Mouse (Mus musculus) right cerebral cortex, adult 2 months (tissue): ENCODE measurements at regions not wholly inside any gene's neighbourhood (a gene's known extent, or its start where the extent isn't known, plus 50 kb on each side); places are given as distances from the start of the nearest gene placed in this dataset.
A peak's percentile ranks its signal among the peaks of the same experiment; 100 is the strongest.

ENCODE experiments used
- DNase-seq, 2 experiments: peaks; one replicate each; pipeline ENCODE4 v3.0.0; 2021 to 2022; ENCODE audit warnings: low spot score in 2 of 2

DNA sequence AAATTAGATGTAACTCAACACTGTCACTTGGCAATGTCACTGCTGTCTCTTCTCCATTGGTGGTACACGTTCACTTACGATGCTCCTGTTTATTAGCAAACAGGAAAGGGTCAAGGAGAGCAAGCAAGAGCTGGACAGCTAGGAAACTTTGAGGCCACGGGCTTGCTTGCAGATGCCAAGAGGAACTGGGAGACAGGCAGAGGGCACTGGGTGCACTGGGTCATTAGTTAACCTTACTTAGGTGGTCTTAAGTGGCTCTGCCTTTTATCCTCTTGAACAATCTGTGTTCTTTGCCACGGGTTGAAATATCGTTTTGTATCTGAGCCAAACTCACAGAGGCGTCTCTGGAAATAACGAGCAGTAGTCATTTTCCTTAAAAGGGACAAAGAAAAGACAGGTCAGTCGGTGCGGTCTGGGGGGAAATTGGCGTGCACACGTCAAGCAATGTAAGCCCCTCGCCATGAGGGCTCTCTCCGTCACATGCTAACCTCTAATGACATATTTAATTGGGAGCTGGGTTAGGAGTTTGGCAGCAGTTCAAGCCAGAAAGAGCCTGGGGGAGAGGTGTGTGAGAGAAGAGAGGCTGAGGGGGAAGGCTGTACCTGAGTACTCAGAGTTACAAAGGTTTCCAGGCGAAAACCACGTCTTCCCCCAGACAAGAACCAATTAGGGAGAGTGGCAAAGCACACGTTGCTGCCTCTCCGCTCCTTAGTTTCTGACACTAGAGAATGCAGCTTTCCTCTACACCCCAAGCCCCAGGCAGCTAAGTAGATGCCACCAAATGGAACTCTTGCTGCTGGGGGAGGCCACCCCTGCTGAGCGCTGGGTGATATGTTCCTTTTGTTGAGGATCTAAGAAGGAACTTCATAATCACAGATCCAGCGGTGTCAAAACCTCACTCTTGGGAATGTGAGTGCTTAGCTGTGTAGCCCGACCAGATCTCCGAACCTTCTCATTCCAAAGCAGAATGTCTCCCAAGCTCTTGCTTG, 140.0 kb upstream of the Tut7 start:
- DNase-seq: no peak

DNA sequence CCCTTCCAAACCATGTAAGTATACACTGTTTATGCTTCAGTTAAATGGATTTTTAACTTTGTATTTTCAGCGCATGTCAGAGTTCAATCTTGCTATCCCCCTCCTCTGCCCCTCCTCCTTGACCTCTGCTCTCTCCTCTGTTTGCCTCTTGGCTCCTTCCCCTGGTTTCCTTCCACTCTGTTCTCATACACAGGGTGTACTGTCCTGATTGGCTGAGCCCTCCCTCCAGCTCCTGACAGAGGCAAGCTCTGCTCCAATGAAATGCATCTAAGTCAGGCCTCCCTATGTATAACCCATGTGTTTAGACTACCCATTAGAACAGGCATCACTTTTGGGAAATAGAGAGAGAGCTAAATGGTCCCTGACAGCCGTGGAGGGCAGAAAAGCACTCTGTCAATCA, 133.5 kb upstream of the Tut7 start:
- DNase-seq: no peak

DNA sequence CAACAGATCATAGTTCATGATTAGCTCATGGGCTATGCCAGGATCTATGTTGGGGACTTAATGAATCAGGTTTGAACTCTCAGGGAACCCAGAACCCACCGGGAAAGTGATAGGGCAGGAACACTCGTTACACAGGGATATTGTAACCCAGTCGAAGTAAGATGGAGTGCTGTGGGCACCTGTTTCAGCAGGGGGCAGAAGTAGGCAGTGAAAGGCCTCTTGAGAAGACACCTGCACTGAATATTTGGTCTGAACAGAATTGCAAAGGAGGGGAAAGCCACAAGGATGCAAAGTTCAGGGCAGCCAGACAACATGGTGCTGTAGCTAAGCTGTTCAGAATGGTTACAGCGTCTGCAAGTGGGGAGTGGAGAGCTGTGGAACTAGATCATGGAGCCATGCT, 129.9 kb upstream of the Tut7 start:
- no peak for DNase-seq

DNA sequence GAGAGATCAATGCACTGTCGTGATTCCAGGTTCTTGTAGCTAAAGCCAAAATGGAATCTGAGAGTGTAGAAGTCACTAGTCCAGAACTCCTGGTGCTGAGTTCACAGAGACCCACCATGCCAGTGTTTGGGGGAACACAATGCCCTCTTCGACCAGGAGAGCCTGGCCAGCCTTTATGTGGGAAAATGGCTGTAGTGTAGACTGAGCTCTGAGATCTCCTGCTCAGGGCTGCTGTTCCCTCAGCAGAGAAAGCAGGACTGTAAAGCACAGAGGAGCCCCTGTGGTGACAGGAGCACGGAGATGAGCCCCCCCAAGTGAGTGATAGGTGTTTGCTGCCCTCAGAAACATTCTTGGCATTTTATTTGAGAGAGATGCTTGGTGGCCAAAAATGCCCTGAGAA, 129.2 kb upstream of the Tut7 start:
- no peak for DNase-seq

DNA sequence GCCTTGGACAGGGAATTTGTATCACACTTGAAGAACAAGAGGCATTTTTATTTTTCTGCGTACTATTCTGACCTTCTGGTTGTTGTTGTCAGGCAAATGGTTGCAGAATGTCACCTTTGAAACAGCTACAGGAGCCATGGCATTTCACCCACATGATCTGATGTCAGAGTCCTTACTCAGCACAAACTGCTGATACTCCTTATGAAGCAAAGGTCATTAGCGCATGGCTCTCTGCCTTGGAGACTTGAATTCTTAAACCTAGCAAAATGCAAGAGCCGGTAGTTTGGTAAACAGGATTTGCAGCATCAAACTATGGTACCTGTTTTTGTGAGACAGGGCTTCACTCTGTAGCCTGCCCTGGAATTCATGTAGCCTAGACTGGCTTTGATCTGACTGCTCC, 127.3 kb upstream of the Tut7 start:
- no peak for DNase-seq

DNA sequence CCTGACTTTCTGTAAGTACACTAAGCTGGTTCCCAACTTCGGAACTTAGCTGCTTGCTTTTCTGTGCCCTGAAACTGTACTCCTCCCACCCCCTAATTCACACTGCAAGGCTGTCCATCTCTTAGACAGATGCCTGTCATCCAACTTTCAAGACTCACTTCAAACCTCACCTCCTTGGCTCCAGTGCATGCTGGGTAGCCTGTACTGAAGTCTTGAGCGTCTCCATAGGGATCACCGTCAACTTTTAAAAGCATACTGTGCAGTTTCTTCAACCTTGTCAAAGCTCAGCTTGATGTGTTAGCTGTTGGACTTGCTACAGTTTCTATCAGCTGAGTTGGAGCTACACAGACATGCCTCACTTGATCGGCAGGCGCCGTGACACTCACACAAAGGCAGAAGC, 126.5 kb upstream of the Tut7 start:
- DNase-seq: no peak

DNA sequence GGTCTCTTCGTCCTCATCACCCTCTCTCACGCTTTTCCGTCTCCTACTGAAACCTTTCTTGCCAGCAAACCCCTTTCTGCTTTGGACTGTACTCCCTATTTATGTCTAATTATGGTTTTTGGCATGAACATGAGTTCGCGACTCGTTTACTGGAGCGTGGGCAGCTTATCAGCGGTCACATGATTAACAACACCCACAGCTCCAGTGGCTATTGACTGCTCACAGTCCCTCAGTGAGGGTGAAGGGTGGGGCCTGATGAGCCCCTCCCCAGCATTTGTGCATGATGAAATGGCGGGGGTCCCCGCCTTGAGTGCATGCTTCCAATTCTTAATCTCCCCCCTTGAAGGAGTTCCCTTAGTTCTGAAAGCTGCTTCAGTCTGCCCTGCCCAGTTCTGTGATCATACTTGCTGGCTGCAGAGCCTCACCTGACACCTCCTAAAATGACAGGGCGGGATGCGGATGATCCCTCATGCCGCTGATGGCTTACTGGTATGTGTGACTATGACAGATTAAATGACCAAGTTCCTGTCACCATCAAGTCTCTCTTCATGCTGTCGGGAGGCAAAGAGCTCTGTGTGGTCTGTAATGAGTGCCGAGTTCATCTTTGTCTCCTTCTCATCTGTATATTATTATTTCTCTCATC, 125.7 kb upstream of the Tut7 start:
- DNase-seq: no peak

DNA sequence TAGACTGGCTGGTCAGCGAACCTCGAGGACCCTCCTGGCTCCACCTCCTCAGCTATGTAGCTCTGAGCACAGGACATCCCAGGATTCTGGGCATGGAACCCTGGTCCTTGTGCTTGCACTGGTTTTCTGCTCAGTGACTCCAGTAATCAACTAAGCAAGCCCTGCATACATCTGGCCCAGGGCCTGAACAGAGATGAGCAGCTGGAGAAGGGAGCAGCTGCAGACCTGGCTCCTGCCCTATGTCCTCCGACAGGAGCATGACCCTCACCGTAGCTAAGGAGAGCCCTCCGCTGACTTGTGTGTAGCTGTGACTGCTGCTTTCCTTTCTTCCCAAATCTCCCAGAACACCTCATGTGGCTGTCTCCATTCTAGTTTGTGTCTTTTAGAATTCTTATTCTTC, 124.5 kb upstream of the Tut7 start:
- DNase-seq: no peak

DNA sequence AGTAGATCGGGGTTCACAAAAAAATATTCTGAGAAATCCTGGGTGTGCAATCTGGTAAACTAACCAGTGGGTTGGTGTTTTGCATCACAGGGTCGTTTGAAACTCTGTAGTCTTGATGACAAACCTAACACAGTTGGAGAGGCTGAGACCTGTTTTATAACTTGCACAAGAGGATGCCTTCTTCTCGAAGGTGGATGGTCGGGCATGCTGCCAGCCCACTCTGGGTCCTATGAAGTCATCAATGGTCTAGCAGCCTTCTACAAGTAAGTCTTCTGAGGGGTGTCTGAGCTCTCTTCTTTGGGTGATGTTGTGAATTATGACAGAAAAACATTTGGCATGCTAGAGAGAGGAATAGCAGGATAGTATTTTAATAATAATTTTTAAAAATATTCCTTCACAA, 123.6 kb upstream of the Tut7 start:
- no peak for DNase-seq

DNA sequence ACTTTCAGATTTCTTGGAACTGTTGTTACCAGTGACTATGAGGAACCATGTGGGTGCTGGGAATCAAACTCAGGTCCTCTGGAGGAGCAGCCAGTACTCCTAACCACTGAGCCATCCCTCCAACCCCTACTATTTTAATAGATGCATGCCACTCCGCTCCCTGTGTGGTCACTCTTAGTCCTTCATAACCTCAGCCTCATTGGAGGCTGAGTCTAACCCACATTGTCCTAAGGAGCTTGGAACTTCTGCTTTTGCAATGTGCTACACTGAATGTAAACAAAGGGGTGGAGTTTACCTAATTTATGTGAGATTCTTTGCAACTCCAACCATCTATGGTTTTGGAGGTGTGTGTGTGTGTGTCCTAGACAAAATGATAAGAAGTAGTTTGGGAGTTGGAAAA, 122.7 kb upstream of the Tut7 start:
- DNase-seq: no peak

DNA sequence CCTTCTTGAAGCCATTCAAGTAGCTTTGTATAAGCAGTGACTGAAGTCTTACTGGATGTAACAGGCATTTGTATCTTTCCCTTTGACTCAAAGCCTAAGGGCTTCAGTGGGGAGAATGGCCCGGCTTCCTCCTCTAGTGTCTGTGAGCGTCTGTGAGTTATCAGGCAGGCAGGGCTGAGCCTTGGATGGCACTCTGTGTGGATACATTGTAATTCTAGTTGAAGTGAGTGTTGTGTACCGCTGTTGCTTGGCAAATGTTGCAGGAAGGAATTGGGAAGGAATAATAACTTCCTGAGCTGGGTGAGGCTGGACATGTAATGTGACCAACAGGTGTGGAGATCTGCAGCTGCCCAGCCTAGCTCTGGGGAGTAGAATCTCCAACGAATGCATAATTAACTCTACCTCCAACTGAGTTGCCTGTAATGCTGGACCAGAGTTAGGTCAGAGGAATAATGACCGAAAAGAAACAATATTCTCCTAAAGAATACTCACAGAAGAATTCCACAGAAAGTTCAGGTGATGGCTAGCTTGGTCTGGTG, 120.7 kb upstream of the Tut7 start:
- DNase-seq: no peak

DNA sequence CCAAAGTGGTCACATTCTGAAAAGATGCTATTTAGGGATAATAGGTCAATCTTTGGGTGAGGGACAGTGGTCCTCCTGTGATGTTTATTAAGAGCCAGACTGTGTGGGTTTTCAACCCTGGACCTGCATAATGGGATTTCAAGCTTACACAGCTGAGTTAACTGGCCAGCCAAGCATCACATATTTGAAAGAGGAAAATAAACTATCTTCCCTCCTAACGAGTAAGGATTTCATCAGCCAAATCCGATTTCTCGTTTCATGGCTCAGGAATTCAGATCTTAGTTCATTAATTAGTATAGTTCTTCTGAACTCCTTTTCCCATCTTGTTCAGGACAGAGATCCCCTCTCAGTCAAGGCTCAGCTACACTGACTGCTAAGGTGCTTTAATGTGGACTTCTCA, 120.1 kb upstream of the Tut7 start:
- no peak for DNase-seq

DNA sequence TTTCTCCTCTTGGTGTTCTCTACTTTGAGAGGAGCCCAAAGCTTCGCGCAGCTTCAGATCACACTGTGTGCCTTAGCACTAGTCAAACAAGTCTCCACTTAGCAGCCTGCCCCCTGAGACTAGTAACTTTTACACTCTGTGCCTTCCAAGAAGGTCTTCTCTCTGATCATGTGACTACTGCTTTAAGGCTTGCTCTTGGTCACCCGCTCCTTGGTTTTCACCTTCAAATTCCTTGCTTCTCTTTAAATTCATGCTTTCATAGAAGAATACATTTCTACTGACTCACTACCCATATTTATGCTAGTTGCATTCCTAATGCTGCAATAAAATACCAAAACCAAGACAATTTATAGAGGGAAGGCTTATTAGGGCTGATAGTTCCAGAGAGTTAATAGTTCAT, 118.6 kb upstream of the Tut7 start:
- DNase-seq: no peak

DNA sequence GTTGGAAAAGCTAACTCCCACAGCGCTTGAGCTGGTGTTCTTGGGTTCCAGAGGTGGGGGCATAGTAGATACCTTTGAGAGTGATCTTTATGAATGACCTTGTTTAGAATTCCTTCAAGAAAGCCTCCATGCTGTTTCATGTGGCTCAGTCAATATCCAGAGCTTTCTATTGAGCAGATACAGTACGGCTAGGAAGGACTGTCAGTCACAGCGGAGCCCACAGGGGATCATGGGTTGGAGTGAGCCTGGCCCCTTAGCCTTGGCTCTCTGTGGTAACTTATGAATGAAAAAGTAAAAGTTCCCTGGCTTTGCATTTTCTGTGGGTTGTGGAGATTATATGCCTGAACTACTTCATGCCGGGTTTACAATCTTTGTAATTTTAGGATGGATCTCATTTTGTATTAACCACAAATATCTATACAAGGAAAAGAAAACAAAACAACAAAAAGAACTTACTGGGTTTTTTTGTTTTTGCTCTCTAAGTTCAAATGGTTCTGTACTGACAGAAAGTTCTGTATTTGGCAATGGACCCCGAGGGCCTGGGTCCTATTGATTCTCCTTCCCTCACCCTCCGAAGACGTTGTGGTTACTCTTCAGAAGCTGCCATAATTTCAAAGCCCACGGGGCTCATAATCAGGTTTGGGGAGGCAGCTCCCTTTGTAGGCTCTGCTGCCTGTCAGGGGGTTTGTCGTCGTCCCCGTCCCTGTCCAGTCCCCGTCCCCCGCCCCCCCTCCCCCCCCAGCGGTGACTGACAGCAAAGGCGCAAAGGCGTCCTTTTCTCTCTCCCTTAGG, 117.7 kb upstream of the Tut7 start:
- DNase-seq: no peak

DNA sequence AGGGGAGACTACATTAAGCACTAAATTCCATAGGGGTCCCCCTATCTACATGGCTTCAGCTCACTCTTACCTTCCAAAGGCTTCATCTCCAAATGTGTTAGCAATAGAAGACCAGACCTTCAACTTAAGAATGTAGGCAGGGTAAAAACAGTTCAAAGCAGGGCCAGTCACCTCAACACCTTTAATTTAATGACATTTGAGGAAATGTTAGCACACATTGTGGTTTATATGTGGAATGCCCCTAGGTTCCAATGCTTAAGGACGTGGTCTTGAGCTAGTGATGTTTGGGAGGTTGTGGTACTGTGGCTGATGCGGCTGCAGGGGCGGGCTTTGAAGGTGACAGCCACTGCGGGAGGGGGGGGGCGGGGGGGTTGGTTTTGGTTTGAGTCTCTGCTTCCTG, 116.9 kb upstream of the Tut7 start:
- no peak for DNase-seq

DNA sequence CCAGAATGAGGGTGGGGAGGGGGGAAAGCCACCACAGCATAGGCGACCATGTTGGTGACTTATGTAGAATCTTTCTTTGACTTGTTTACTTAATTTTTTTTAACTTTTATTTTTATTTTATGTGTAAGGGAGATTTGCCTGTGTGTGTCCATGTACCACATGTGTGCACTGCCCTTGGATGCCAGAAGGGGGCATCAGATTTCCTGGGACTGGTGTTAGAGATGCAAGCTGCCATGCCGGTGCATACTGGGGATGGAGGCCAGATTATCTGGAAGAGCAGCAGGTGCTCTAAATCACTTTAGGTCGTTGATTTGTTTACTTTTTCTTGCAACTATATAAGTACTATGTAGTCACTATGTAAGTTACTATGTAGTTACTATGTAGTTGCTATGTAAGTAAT, 114.2 kb upstream of the Tut7 start:
- DNase-seq: no peak

DNA sequence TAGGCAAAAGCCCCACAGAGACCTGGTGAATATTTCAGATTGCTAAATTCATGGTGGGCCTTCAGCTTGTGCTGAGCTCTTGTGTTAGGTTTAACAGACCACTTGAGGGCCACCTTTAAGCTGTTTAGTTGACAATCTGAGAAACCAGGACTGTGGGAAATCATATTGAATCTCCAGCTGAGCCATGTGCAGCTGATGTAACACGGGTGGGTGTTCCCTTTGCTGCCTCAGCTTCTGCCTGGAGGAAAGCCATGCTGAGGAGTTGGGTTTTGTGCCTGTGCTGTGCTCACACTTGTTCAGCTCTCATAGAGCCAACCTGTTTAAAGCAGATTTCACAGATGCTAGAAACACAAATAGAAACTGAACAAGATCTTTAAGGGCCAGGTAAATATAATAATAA, 111.6 kb upstream of the Tut7 start:
- peak; percentile 17 to 29 for DNase-seq

DNA sequence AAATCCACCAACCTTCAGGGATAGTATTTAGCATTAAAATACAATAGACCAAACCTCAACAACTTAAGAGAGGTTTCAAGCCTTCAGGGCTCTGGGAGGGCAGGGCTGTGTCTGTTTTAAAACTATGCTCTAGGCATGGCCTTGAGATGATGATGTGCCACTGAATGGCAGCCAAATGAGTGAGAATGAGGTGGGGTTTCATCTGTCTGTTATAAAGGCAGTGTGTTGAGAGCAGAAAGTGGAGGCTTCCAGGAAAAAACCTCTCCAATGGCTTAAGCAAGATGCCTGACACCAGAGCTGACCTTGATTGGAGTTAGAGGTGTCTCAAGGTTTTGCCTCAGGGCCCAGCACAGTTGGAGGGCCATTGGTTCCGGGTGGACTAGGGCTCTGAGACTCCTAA, 111.1 kb upstream of the Tut7 start:
- no peak for DNase-seq

DNA sequence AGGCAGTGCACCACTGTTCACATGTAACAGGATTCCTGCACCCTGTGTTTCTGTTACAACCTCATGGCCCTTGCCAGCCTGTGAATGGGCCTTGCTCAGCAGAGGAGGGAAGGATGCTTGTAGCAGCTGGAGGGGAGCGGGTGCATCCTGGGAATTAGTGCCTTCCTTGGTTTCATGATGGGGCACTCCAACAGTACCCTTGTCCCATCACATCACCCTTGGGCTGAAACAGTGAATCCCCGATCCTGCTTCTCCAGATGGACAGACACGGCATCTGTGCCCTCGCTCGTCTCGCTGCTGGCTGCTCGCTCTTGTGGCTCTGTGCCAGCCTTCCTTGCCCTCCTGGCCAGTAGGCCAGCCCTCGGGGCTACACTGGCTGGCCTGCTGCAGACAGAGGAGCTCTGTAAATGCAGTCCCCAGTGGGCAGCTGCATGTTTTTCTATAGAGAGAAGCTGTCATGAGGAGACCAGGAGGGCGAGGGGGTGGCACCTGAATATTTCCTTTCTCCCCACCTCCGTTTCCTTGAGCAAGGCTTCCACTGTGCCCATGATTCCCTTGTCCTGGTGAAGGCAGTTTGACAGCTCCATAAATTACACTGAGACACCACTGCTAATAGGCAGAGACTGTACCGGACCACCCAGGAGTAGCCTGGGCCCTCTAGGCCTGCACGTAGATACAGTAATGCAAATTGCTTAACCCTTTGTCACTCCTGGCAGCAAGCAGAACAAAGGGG, 104.6 kb upstream of the Tut7 start:
- DNase-seq: no peak

DNA sequence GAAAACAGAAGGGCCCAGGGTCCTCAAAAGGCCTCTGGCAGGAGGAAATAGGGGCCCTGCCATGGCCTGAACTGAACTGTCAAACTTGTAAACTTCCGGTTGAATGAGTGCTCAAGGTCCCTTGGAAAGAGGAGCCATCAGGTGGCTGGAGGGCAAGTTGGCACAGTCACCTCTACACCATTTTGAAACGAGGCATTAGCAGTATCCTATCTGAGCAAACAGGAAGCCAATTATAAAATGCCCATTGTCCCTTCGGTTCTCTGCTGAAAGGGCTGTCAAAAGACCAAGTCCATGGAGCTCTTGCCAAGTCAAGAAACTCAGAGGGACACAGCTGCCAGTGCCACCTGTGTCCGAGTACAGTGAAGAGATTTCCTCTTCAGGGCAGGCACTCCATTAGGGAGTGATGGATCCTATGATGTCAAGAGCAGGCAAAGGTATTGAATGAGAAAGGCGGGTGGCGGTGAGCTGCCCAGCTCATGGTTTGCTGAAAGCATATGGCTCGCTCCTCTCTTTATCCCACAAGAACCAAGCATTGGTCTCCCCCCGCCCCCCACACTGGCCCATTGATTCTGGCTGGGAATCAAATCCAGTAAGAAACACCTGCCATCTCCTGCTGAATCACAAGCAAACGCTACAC, 103.0 kb upstream of the Tut7 start:
- DNase-seq: no peak

DNA sequence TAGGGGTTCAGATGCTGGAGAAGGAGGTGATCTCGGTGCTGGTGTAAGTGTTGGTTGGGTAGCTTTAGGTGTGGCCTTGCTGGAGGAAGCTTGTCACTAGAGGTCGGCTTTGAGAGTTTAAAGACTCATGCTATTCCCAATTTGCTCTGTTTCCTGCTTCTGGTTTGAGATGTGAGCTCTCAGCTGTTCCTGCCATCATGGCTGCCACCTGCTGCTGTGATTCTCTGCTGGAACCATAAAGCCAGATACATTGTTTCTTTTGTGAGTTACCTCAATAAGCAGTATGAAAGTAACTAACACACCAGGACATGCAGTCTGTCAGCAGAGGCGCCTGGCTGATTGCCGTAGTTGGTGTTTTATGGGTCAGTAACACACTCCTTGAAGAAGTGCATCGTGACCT, 94.2 kb upstream of the Tut7 start:
- DNase-seq: no peak
